Mouse (Mus musculus): ENCODE measurements around the gene Shroom1.

- TF ChIP-seq FLI1 (IDR thresholded peaks at IDR 0.05; ENCODE audit: low read length) (no peak), GATA1 (IDR thresholded peaks at IDR 0.05; ENCODE audit: borderline replicate concordance, low read length) (no peak)
These were observed 13.1 kb downstream of the Shroom1 start, which contains the start of gene Gm9837 for GRCm38 (mm10) chr11:53469968-53470695.
